Mouse (Mus musculus) hindbrain, embryonic 15.5 days (tissue): ENCODE data around the gene Gsto1. TPM values are rescaled to one million over a fixed set of nuclear protein-coding genes. Genes with fewer than 3 reads are reported as not detected.

Experiments used
- ATAC-seq: fragments of 200-750 bp; cut with Nextera tagmentation; 2 replicates; pipeline ENCODE4 v1.8.0; 2017; ENCODE audit warnings: low read depth, moderate number of reproducible peaks, moderate TSS enrichment; ENCODE audit not compliant: low FRiP score
- H3K27ac ChIP-seq: fragments of 300-500 bp; sonication (generic); replicated peaks from 2 replicates; pipeline ENCODE4 v1.5.1; 2015; ENCODE audit warnings: mild to moderate bottlenecking, inconsistent platforms
- H3K27me3 ChIP-seq: fragments of 300-500 bp; sonication (generic); 2 replicates; pipeline ENCODE4 v1.6.1; 2015; ENCODE audit warnings: control low read depth, inconsistent platforms
- H3K36me3 ChIP-seq: fragments of 300-500 bp; sonication (generic); 2 replicates; pipeline ENCODE4 v1.6.1; 2015; ENCODE audit warnings: control low read depth, inconsistent platforms
- H3K4me1 ChIP-seq: fragments of 300-500 bp; sonication (generic); replicated peaks from 2 replicates; pipeline ENCODE4 v1.6.1; 2015; ENCODE audit warnings: control low read depth, inconsistent platforms
- H3K4me2 ChIP-seq: fragments of 300-500 bp; sonication (generic); 2 replicates; pipeline ENCODE4 v1.6.1; 2015; ENCODE audit warnings: moderate library complexity, mild to moderate bottlenecking, inconsistent platforms
- H3K4me3 ChIP-seq: fragments of 300-500 bp; sonication (generic); 2 replicates; pipeline ENCODE4 v1.5.1; 2015; ENCODE audit warnings: mild to moderate bottlenecking, inconsistent platforms
- H3K9ac ChIP-seq: fragments of 300-500 bp; sonication (generic); 2 replicates; pipeline ENCODE4 v1.6.1; 2015; ENCODE audit warnings: inconsistent platforms
- H3K9me3 ChIP-seq: fragments of 300-500 bp; sonication (generic); 2 replicates; pipeline ENCODE4 v1.6.1; 2016; ENCODE audit warnings: control low read depth, inconsistent platforms
- WGBS: fragments of 180-500 bp; shearing (Covaris S2); methylation state at CpG from one replicate; pipeline ENCODE4 v1.1.7; 2015; 5-methylcytosine and 5-hydroxymethylcytosine counted together
- polyA plus RNA-seq: library from polyadenylated mRNA; unstranded; fragments of >200 nt; fragmentation: Nextera tagmentation; extraction: Ambion mirVana; gene quantifications from 2 replicates; pipeline ENCODE4 v1.2.1, GENCODE M21; 2015

Gene Gsto1
- polyA plus RNA-seq, 1 experiment from 2014 or later: 138 TPM

DNA sequence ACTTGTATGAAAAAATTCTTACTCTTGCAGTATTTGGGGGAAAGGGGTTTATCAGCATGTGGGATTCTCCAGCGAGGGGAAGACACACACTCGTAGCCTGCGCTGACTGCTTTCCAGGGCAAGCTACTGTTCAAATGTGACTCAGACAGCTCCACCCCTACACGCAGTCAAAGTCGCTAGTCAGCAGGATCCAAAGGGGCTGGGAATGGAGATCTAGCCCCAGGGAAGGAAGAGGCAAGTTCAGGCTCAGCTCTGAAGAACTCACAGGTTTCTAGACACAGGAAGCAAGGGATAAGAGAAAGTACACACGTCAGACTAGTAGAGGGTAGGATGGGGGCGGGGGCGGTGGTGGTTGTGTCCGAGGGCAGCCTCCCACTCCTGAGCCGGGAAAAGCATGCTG lies 45.8 kb downstream of the Gsto1 start:
- H3K27ac ChIP-seq: no peak overlapping the region
- ATAC-seq: no peak
- WGBS: 86% methylated on average over 10 of the region's 10 CpGs
- no peak overlapping the region for H3K9ac ChIP-seq
- H3K27me3 ChIP-seq: no peaks in the 10 kb centered on the region
- no peak overlapping the region for H3K4me3 ChIP-seq
- H3K4me1 ChIP-seq: peaks cover 7% of the 10 kb centered on the region; the same call in 1 of the 2 replicates
- no peaks in the 10 kb centered on the region for H3K9me3 ChIP-seq
- H3K4me2 ChIP-seq: no peak overlapping the region
- no peaks in the 10 kb centered on the region for H3K36me3 ChIP-seq

- peaks cover 7% of the 10 kb centered on the region; the same call in 1 of the 2 replicates for H3K4me1 ChIP-seq
- no peak overlapping the region for H3K27ac ChIP-seq
- H3K36me3 ChIP-seq: no peaks in the 10 kb centered on the region
- no peak overlapping the region for H3K9ac ChIP-seq
- H3K4me2 ChIP-seq: no peak overlapping the region
- no peak for ATAC-seq
- 69% methylated on average over 13 of the region's 13 CpGs for WGBS
- H3K27me3 ChIP-seq: no peaks in the 10 kb centered on the region
- H3K4me3 ChIP-seq: no peak overlapping the region
- no peaks in the 10 kb centered on the region for H3K9me3 ChIP-seq
Measured at GRCm38 (mm10) chr19:47902316-47903201, 47.8 kb downstream of the Gsto1 start.

DNA sequence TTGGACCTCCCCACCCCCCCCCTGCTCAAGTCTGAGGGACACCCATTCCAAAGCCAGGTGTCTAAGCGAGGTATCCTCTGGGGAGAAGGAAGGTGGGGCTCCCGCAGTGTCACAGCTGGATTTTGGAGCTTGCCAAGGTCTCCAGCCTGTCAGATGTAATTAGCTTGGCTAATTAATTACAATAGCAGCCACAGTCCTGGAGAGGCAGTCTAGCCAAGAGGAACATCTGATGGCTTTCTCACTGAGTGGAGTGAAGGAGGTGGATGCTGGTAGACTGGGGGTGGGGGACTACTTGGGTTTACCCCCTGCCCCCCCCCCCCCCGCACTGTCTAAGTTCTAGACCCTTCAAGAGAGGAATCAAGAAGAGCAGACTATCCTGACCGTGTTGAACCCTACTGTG lies 48.9 kb downstream of the Gsto1 start:
- WGBS: 50% methylated on average over 4 of the region's 4 CpGs
- no peak overlapping the region for H3K27ac ChIP-seq
- ATAC-seq: peak; percentile 35; the same call in 1 of the 2 replicates

DNA sequence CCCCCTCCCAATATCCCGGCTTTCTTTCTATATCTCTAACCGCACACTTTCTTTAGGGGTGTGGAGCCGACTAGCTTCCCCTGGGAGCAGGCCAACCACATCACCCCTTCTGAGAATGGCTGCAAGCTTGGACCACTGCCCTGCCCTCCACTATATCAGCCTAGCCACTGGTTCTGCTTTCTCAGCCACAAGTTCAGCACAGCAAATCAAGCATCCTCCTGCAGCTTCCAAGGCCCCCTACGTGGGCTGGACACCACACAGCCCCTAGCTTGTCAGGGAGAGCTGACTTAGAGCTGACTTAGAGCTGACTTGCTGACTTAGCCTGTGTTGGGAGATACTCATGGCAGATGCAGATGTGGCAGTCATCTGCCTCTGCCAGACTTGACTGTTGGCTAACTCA lies 50.3 kb downstream of the Gsto1 start:
- no peak for ATAC-seq
- Histone ChIP-seq H3K27ac (0 out of 2 replicates have a peak overlapping the region, but pooled peaks have one; percentile 7), H3K4me2 (no peak overlapping the region), H3K36me3 (no peaks in the 10 kb centered on the region), H3K27me3 (no peaks in the 10 kb centered on the region), H3K9ac (no peak overlapping the region), H3K4me3 (no peak overlapping the region), H3K4me1 (peaks cover 22% of the 10 kb centered on the region), H3K9me3 (no peaks in the 10 kb centered on the region)
- 85% methylated on average over 4 of the region's 4 CpGs for WGBS

More for the DNA sequence above, 48.9 kb downstream of the Gsto1 start:
- Histone ChIP-seq H3K4me1 (peaks cover 10% of the 10 kb centered on the region), H3K9ac (no peak overlapping the region), H3K9me3 (no peaks in the 10 kb centered on the region), H3K4me2 (no peak overlapping the region), H3K27me3 (no peaks in the 10 kb centered on the region), H3K4me3 (no peak overlapping the region), H3K36me3 (no peaks in the 10 kb centered on the region)

- WGBS: 89% methylated on average over 5 of the region's 5 CpGs
- no peak overlapping the region for H3K9ac ChIP-seq
- H3K4me3 ChIP-seq: no peak overlapping the region
- no peak overlapping the region for H3K27ac ChIP-seq
- no peaks in the 10 kb centered on the region for H3K27me3 ChIP-seq
- peaks cover 27% of the 10 kb centered on the region for H3K4me1 ChIP-seq
- H3K36me3 ChIP-seq: no peaks in the 10 kb centered on the region
- no peak for ATAC-seq
- no peak overlapping the region for H3K4me2 ChIP-seq
- H3K9me3 ChIP-seq: no peaks in the 10 kb centered on the region
Measured at GRCm38 (mm10) chr19:47905603-47906002, 50.8 kb downstream of the Gsto1 start.

DNA sequence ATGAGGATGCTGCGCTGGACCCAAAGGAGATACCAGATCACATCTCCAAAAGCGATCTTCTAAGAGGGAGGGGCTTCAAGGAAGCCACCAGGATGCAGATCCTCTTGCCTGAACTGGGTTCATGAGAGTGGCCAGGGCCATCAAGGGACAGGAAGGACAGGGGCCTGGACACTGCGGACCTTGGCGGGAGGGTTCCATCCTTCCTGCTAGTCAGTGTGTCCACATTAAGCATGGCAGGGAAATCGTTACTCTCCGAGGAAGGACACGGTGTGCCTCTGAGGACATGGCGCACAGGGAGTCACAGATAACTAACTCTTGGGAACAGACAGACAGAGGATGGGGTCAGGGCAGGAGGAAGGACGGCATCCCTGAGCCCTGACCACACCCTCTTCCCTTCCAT lies 52.8 kb downstream of the Gsto1 start:
- ATAC-seq: no peak
- 92% methylated on average over 9 of the region's 9 CpGs for WGBS
- no peaks in the 10 kb centered on the region for H3K36me3 ChIP-seq

GRCm38 (mm10) chr19:47908961-47909371 lies 54.2 kb downstream of the Gsto1 start:
- peak overlapping the region; percentile 22; the same call in 1 of the 2 replicates for H3K4me3 ChIP-seq
- no peak overlapping the region; the same call in 1 of the 2 replicates for H3K27ac ChIP-seq
- H3K9me3 ChIP-seq: no peaks in the 10 kb centered on the region
- H3K4me2 ChIP-seq: peak overlapping the region; percentile 49
- H3K27me3 ChIP-seq: no peaks in the 10 kb centered on the region
- peak; percentile 39; the same call in 1 of the 2 replicates for ATAC-seq
- H3K9ac ChIP-seq: no peak overlapping the region
- 32% methylated on average over 6 of the region's 6 CpGs for WGBS
- H3K36me3 ChIP-seq: no peaks in the 10 kb centered on the region
- H3K4me1 ChIP-seq: peaks cover 22% of the 10 kb centered on the region

More for the DNA sequence above, 52.8 kb downstream of the Gsto1 start:
- H3K27ac ChIP-seq: no peak overlapping the region
- no peaks in the 10 kb centered on the region for H3K9me3 ChIP-seq
- H3K4me1 ChIP-seq: peaks cover 29% of the 10 kb centered on the region
- no peak overlapping the region for H3K9ac ChIP-seq
- H3K27me3 ChIP-seq: no peaks in the 10 kb centered on the region
- no peak overlapping the region for H3K4me2 ChIP-seq
- H3K4me3 ChIP-seq: no peak overlapping the region

DNA sequence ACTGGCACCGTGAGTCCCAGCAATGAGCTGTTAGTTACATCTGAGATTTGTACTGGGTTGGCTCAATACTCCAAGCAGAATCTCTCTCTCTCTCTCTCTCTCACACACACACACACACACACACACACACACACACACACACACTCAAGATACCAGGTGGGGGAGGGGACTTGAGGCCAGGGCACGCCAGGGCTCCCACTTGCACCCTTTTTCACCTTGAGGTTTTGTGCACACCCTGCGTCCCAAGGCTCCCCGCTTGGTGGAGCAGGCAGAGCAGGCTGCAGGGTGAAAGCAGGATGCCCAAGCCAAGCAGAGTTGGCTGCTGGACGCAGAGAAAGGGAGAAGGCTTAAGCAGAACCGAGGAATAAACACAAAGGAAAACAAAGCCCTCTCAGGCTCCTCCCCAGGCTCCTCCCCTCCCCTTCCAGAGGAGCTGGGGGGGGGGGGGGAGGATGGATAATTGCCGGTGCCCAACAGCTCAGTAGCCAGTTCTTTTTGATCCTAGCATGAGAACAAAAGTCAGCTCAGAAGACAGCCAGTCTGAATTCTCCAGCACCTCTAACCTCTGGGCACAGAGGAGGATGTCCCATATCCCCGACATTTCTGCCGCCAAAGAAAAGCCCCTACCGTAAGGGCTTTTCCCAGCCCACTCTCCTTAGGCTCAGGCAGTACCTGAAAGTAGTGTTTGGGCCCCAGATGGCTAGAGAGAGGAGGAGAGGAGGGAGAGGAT lies 54.8 kb downstream of the Gsto1 start:
- Histone ChIP-seq H3K9ac (peak overlapping the region; percentile 17), H3K36me3 (no peaks in the 10 kb centered on the region), H3K4me3 (peak overlapping the region; percentile 22), H3K27ac (peak overlapping the region; percentile 80), H3K9me3 (no peaks in the 10 kb centered on the region), H3K4me2 (peak overlapping the region; percentile 49), H3K4me1 (peaks cover 22% of the 10 kb centered on the region), H3K27me3 (no peaks in the 10 kb centered on the region)
- ATAC-seq: peak; percentile 86
- WGBS: 2% methylated on average over 10 of the region's 10 CpGs

- peak overlapping the region; percentile 80 for H3K27ac ChIP-seq
- no peak overlapping the region for H3K9ac ChIP-seq
- peaks cover 22% of the 10 kb centered on the region for H3K4me1 ChIP-seq
- no peaks in the 10 kb centered on the region for H3K9me3 ChIP-seq
- no peak overlapping the region for H3K4me3 ChIP-seq
- peak overlapping the region; percentile 49 for H3K4me2 ChIP-seq
- H3K36me3 ChIP-seq: no peaks in the 10 kb centered on the region
- no peaks in the 10 kb centered on the region for H3K27me3 ChIP-seq
- no peak for ATAC-seq
- 43% methylated on average over 4 of the region's 4 CpGs for WGBS
Measured at GRCm38 (mm10) chr19:47910117-47910618, 55.4 kb downstream of the Gsto1 start.

DNA sequence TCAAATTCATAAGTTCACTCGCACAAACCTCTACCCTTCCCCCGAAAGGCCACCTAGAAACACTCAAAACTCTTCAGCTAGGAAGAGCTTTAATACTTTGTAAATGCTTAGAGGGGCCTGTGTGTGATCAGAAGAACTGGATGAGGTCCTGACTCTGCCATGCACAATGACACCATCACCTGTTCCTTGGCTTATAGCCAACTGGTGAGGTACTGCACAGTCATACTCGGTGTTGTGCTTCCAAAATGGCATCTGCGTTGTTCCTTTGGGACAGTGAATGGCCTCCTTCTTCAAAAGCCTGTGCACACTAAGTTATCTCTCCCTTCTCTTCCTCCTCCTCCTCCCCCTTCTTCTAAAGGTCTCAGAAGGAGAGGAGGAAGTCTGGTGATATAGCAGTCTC lies 56.0 kb downstream of the Gsto1 start:
- H3K27ac ChIP-seq: 0 out of 2 replicates have a peak overlapping the region, but pooled peaks have one; percentile 80
- H3K27me3 ChIP-seq: no peaks in the 10 kb centered on the region
- H3K9ac ChIP-seq: no peak overlapping the region
- H3K36me3 ChIP-seq: no peaks in the 10 kb centered on the region
- no peaks in the 10 kb centered on the region for H3K9me3 ChIP-seq
- H3K4me2 ChIP-seq: no peak overlapping the region
- H3K4me1 ChIP-seq: peaks cover 22% of the 10 kb centered on the region
- WGBS: 91% methylated on average over 4 of the region's 4 CpGs
- no peak for ATAC-seq
- no peak overlapping the region for H3K4me3 ChIP-seq

- H3K4me3 ChIP-seq: no peak overlapping the region
- peaks cover 38% of the 10 kb centered on the region for H3K4me1 ChIP-seq
Measured at GRCm38 (mm10) chr19:47913344-47913743, 58.6 kb downstream of the Gsto1 start.

GRCm38 (mm10) chr19:47914191-47914590 lies 59.4 kb downstream of the Gsto1 start:
- Histone ChIP-seq H3K4me3 (no peak overlapping the region), H3K4me2 (no peak overlapping the region), H3K9ac (no peak overlapping the region), H3K9me3 (no peaks in the 10 kb centered on the region), H3K27ac (no peak overlapping the region), H3K27me3 (no peaks in the 10 kb centered on the region), H3K36me3 (no peaks in the 10 kb centered on the region), H3K4me1 (peaks cover 32% of the 10 kb centered on the region)
- 94% methylated on average over 4 of the region's 4 CpGs for WGBS
- no peak for ATAC-seq

More at GRCm38 (mm10) chr19:47913344-47913743, 58.6 kb downstream of the Gsto1 start:
- WGBS: 94% methylated on average over 7 of the region's 7 CpGs
- no peaks in the 10 kb centered on the region for H3K27me3 ChIP-seq
- no peak for ATAC-seq
- H3K4me2 ChIP-seq: no peak overlapping the region
- no peak overlapping the region for H3K27ac ChIP-seq
- no peaks in the 10 kb centered on the region for H3K9me3 ChIP-seq
- no peak overlapping the region for H3K9ac ChIP-seq
- H3K36me3 ChIP-seq: no peaks in the 10 kb centered on the region
